Mouse (Mus musculus): ENCODE results near the gene Ppfibp2.

DNA sequence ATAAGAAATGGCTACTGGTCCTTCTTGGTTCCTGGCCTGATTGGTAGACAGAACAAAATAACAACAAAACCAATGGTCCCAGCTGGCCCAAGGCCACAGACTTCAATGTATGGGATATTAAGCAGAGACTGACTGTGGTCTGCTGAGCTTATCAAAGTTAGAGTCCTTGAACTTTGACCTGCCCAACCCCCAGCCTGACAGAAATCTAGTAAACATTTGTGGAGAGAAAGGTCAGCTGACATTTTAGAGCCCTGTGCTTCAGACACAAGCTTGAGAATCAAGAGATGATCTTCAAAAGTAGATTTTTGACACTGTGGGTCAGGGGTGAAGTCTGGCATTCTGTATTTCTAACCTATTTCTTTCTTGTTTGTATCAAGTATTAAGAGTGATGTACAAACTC is 1.7 kb downstream of the Ppfibp2 start:
- TF ChIP-seq GATA1 (IDR thresholded peaks at IDR 0.05; ENCODE audit: borderline replicate concordance, low read length) (no peak), FLI1 (IDR thresholded peaks at IDR 0.05; ENCODE audit: low read length) (no peak)
